Mouse (Mus musculus): Measurements from ENCODE around the gene Xkr8.
A peak's percentile ranks its signal among the peaks of the same experiment; 100 is the strongest.
"Not testable (repeated sequence)": the region's sequence is repeated elsewhere in the genome, so short reads cannot be mapped to it uniquely, and the experiment has no call there.

Gene Xkr8

DNA sequence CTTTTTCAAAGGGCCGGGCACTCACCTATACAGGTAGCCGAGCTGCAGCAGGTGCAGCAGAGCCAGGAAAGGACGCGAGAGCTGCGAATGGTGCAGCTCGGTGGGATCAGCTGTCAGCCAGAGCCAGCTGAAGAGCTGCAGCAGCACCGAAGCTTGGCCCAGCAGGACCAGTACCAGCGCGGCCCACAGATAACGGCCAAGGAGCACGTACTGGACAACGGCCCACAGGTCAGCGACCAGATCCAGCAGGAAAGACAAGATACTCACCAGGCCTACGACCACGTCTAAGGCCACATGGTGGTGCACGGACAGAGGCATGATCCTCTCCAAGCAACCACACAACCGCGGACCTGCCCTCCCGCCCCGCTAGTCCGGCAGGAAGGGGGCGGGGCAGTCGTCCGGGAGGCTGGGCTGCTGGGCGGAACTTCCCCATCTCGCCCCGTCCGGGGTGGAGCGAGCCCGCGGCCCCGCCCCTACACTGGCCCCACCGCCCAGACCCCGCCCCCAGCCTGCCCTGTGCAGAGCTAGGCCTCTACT, at the start of gene Xkr8:
TSS of gene Xkr8 (minus strand) at position 399 of the 537 bp plus-strand sequence.
- DNase-seq (ENCODE audit: low spot score in 2 of 2): peak; percentile 32 to 37

DNA sequence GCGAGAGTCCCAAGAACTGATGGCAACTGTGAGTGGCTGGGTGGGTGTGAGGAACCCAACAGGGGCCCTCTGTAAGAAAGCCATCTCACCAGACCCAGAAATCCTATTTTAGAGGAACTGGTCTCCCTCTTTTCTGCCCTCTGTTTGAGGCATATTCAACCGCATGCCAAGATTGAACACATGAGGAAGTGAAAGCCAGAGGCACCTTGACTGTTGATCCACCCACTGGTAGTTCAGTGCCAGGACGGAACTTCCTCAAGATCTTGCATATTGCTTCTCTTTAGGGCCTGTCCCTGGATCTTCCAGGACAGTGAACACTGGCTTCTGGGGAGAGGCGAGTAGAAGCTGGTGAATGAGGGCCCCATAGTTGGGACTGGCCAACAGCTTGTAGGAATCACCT, 47.9 kb upstream of the Xkr8 start:
- no peak for DNase-seq (ENCODE audit: low spot score in 2 of 2)

DNA sequence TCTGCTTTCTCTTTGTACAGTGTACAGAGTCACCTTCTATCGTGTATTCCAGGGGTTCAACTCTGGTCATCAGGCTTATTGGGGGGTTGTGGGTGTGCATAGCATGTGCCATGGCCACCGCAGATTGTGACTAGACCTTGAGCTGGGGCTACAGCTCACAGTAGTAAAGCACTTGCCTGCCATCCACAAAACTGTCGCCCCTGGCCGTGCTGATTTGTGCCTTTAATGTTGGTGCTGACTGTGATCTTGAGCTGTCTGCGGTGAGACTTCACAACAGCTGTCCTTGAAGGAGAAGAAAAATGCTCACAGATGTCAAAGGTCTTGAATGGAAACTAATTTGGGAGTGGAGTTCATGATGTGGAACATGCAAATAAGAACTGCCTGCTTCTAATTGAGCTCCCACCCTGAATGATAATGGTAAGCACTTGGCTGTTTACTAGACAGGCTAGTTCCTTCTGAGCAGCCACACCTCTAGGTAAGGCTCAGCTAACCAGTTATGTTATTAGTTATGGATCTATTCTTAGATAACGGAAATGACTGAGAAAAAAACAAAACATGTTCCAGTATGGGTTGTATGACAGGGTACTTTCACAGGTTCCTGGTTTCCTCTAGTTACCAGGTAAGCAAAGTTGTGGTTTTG, 46.3 kb upstream of the Xkr8 start:
- no peak for DNase-seq (ENCODE audit: low spot score in 2 of 2)

GRCm38 (mm10) chr4:132776764-132777163, 44.4 kb upstream of the Xkr8 start:
- peak; percentile 79 to 83 for DNase-seq (ENCODE audit: low spot score in 2 of 2)

DNA sequence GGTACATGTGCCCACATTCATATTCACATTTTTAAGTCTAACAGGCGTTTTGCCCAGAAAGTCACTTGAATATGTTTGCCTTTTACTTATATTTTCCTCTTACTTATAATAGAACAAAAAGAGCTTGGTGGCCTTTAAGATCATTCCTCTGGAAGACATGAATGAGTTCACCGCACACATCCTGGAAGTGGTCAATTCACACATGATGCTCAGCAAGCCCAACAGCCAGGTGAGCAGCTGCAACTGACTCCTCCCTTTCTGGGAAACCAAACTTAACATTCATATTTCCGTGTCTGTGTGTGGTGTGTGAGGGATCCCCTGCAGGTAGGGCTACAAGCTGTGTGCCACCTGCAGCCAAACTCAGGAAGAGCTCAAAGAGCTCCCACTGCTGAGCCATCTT, 42.6 kb upstream of the Xkr8 start:
- no peak for DNase-seq (ENCODE audit: low spot score in 2 of 2)

DNA sequence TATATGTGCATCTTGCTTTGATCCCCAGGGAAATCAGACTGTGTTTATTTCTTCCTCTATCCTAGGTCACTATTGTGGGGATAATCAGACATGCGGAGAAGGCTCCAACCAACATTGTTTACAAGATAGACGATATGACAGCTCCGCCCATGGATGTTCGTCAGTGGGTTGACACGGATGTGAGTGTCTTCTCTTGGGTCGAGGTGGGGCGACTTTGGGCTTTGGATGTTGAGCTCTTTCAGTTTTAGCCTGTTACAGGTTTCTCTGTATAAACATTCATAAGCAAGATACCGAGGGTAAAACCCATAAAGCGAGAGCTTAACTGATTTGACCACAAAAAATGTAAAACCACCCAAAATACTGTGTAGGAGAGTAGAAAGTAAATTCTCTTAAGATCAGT, 39.4 kb upstream of the Xkr8 start:
- DNase-seq (ENCODE audit: low spot score in 2 of 2): no peak

DNA sequence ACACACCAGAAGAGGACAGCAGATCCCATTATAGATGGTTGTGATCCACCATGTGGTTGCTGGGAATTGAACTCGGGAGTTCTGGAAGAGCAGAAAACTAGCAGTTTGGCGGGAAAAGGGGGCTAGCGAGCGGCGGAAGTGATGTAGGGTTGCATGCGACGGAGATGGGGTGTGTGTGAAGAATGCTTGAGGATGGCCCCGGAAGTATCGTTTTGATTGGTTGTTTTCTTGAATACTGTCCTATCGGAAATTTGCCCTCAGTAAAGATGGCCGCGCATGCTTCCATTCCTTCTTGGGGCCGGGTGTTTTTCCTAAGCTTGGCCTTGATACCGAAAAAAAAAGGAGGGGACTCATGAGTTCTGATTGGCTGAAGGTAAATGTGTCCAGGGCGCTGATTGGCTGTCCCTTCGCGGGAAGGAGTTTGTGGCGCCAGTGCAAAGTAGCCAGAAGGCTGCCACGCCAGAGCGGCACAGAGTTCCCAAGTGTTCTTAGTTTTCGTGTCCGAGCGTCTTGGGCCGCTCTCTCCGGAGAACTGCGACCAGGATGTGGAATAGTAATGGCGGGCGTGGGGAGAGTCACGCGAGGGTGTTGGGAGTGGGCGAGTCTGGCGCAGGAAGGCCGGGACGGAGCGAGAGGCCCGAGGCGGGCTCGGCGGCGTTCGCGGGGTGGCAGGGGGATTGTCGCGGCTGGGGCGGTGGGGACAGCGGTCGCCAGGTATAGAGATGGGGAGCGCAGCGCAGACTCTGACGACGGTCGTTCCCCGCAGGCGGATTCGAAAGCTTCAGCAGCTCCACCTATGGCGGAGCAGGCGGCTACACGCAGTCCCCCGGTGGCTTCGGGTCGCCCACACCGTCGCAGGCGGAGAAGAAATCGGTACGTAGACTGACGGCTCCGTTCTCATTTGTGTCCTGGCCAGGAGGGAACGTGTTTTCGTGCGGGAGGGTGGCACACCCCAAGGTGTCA, 35.8 kb upstream of the Xkr8 start, which contains the start of gene Rpa2:
TSS of gene Rpa2 (plus strand) at position 419 of the 963 bp plus-strand sequence.
- peak; percentile 98 to 99 for DNase-seq (ENCODE audit: low spot score in 2 of 2)

GRCm38 (mm10) chr4:132763125-132763524, 30.8 kb upstream of the Xkr8 start:
- not testable (repeated sequence) for DNase-seq (ENCODE audit: low spot score in 2 of 2)

DNA sequence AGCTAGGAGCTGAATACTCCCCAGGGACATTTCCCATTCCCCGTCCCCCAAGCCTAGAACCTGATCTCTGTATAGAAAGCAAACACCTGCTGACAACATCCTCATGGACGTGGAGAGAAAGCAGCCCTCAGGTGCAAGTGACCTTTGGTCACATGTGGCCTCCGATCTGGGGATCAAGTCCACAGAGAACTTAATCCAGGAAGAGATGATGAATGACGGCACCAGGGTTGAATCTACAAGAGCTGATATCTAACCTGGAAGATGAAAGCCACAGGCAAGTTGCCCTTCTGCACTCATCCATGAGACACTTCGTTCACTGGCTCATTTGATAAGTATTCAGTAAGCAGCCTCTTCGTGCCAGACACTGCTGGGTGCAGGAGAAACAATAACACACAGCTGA, 30.3 kb upstream of the Xkr8 start:
- DNase-seq (ENCODE audit: low spot score in 2 of 2): no peak

GRCm38 (mm10) chr4:132760296-132760695, 27.9 kb upstream of the Xkr8 start:
- no peak for DNase-seq (ENCODE audit: low spot score in 2 of 2)

DNA sequence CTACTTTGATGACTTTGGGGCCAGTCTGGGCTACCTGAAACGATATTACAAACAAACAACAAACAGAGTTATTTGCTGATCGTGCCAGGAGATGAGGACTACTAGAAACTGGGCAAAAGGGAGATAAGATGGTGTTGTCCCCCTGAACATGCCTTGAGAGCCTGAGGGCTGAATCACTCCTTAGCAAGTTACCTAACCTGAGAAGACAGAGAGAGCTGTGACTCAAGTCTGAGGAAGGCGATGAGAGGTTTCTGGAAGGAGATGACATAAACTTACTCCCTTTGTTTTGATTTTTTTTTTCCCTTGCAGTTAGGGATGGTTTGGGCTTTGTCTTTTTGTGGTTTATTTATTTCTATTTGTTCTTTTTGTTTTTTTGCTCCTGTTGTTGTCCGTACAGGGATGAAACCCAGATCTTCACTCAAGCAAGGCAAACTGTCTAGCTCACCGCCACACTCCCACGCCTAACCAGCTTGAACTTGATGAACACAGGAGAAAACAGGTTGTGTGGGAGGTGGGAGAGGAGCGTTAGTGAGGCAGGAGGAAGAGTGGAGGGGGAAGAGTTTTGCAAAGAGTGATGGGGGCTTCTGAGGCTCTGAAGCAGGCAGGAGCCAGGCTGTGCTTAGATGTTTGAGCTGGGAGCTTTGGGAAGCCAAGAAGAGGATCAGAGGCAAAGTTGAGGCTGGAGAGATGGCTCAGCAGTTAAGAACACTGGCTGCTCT, 25.4 kb upstream of the Xkr8 start:
- peak in 1 of 2 experiments; percentile 24 for DNase-seq (ENCODE audit: low spot score in 2 of 2)

DNA sequence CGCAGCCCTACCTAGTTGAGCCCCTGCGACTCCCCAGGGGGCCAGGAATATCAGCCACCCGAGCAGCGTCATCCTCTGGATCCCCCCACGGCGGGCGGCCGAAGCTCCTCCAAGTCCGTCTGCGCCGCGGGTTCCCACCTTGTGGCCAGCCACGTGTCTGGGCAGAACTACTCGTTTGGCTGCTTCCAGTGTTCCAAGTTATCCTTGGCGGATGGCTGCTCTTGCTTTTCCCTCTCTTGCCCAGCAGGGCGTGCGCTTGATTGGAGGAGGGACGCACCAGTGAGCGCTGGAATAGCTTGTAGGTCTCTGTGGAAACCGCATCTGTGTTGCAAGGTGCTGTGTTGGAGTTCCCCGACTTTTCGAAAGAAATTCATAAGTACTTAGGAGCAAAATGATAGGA, 24.6 kb upstream of the Xkr8 start, which contains the start of gene Smpdl3b:
TSS of gene Smpdl3b (minus strand) at position 279 of the 400 bp plus-strand sequence.
- peak; percentile 71 to 80 for DNase-seq (ENCODE audit: low spot score in 2 of 2)

- DNase-seq (ENCODE audit: low spot score in 2 of 2): no peak
These were observed 20.6 kb upstream of the Xkr8 start for GRCm38 (mm10) chr4:132752992-132753391.

DNA sequence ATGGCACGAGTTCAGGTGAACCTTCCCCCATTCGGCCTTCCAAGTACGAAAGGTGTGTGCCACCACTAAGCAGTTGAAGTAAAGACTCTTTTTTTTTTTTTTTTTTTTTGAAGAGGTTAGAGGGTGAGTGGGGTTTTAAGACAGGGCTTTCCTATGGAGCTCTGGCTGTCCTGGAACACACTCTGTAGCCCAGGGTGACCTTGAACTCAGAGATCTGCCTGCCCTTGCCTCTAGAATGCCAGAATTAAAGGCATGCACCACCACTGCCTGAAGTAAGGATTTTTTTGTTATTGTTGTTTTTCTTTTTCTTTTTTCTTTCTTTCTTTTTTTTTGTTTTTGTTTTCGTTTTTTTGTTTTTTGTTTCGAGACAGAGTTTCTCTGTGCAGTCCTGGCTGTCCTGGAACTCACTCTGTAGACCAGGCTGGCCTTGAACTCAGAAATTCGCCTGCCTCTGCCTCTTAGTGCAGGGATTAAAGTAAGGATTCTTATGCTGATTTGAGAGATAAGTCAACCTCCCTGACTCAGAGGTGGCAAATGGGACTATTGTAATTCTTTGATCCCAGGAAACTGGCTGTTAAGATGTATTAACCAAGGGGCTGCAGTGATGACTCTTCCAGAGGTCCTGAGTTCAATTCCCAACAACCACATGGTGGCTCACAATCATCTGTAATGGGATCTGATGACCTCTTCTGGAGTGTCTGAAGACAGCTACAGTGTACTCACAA, 17.1 kb upstream of the Xkr8 start:
- DNase-seq (ENCODE audit: low spot score in 2 of 2): no peak

GRCm38 (mm10) chr4:132748778-132749177, 16.4 kb upstream of the Xkr8 start:
- DNase-seq (ENCODE audit: low spot score in 2 of 2): no peak

DNA sequence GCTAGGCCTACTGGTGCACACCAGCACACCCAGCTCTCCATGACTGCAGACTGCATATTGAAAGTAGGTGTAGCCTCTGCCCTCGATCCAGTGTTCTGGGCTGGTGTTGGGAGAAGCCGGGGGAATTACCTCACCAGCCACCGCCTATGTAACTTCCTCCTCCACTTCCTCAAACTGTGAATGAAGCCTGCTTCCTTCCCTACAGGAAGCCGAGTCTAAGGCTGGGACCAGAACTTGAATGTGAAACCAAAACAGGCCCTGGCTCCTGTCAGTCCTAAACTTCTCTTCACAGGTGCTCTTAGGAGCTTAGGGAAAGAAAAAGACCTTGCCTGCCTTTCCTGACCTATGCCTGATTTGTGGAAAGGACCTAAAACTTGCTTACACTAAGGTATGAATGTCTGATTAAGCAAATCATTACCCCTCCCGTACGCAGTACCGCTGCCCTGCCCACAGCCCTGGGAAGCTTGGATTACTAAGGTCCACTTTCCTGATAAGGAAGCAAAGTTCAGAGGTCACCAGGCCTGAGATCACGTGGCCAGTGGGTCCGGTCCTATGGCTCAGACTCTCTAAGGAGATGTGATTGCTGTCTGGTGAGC, 15.4 kb upstream of the Xkr8 start:
- DNase-seq (ENCODE audit: low spot score in 2 of 2): no peak

DNA sequence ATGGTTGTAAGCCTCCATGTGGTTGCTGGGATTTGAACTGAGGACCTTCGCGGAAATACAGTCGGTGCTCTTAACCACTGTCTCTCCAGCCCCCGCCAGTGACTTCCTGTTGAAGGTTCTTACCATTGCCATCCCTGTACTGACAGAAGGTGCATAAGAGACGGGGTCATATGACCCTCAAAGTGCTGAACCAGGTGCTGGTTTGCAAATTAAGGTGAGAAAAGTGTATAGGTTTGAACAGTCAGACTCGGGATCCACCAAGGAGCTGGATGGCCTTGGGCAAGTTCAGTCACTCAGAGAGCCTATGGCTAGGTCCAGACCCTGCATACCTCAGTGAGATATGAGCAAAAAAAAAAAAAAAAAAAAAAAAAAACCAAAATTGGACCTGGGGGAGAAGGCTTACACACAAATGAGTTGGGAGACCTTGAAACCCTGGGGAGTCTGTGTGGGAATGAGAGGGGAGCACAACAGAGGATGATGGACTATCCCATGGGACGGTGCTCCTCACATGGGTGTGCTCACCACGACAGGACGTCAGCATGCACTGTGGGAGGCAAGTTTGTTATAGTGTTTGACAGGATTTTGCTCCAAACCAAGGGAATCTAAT, 14.7 kb upstream of the Xkr8 start:
- DNase-seq (ENCODE audit: low spot score in 2 of 2): no peak

- DNase-seq (ENCODE audit: low spot score in 2 of 2): peak; percentile 39 to 54
These were observed 11.9 kb upstream of the Xkr8 start for GRCm38 (mm10) chr4:132743992-132744911.

- DNase-seq (ENCODE audit: low spot score in 2 of 2): no peak
These were observed 9.1 kb upstream of the Xkr8 start for GRCm38 (mm10) chr4:132741491-132741890.
